Mouse (Mus musculus) megakaryocyte, embryonic 14.5 days (primary cell): ENCODE data around the gene Rinl.

Experiments
- FLI1 ChIP-seq: IDR thresholded peaks from 2 replicates; pipeline ENCODE4 v1.6.1; 2012; ENCODE audit warnings: low read length, inconsistent platforms, mixed read lengths
- GATA1 ChIP-seq: IDR thresholded peaks from 3 replicates; pipeline ENCODE4 v1.6.1; 2012; ENCODE audit warnings: mixed read lengths, low read length, inconsistent platforms, borderline replicate concordance

- no peak for TF ChIP-seq GATA1
- TF ChIP-seq FLI1: no peak
These were observed 31.8 kb downstream of the Rinl start for GRCm38 (mm10) chr7:28820358-28821260.
